Mouse (Mus musculus): ENCODE results near the gene Map3k5. TPM values are rescaled to one million over a fixed set of nuclear protein-coding genes. Genes with fewer than 3 reads are reported as not detected.

The Map3k5 gene
- polyA plus RNA-seq, 1 experiment: 0.53 TPM

- Histone ChIP-seq H3K36me3 (ENCODE audit: control insufficient read depth, insufficient read depth) (no peaks in the 10 kb centered on the region), H3K4me2 (ENCODE audit: low read depth) (no peak overlapping the region), H3K27me3 (ENCODE audit: control insufficient read depth, insufficient read depth, insufficient read length) (peaks cover 18% of the 10 kb centered on the region), H3K4me3 (no peak overlapping the region), H3K79me2 (ENCODE audit: control insufficient read depth, insufficient read depth) (no peaks in the 10 kb centered on the region), H3ac (ENCODE audit: control insufficient read depth, insufficient read length) (no peak overlapping the region)
- TF ChIP-seq CEBPB (IDR thresholded peaks at IDR 0.05; ENCODE audit: insufficient read depth, poor library complexity, severe bottlenecking): no peak
- no peak for TF ChIP-seq USF1 (IDR thresholded peaks at IDR 0.05; ENCODE audit: low read depth)
- no peak for TF ChIP-seq E2F4 (IDR thresholded peaks at IDR 0.05; ENCODE audit: insufficient read depth)
- TF ChIP-seq MAX (IDR thresholded peaks at IDR 0.05; ENCODE audit: low read depth): no peak
- no peak for TF ChIP-seq TCF3 (IDR thresholded peaks at IDR 0.05; ENCODE audit: insufficient read length, low read depth)
These were observed 4.5 kb downstream of the Map3k5 start for GRCm38 (mm10) chr10:19938738-19939137.

GRCm38 (mm10) chr10:19939282-19939705 lies 5.0 kb downstream of the Map3k5 start:
- H3K4me3 ChIP-seq: no peak overlapping the region
- TF ChIP-seq USF1 (IDR thresholded peaks at IDR 0.05; ENCODE audit: low read depth) (no peak), POLR2AphosphoS2 (IDR thresholded peaks at IDR 0.05; ENCODE audit: insufficient read length, low read depth) (no peak), TCF3 (IDR thresholded peaks at IDR 0.05; ENCODE audit: insufficient read length, low read depth) (no peak), TCF12 (IDR thresholded peaks at IDR 0.05; ENCODE audit: insufficient read depth, poor library complexity, severe bottlenecking) (no peak)
- H3K4me2 ChIP-seq (ENCODE audit: low read depth): no peak overlapping the region
- H3K79me2 ChIP-seq (ENCODE audit: control insufficient read depth, insufficient read depth): no peaks in the 10 kb centered on the region
- no peak overlapping the region for H3ac ChIP-seq (ENCODE audit: control insufficient read depth, insufficient read length)
- H3K27me3 ChIP-seq (ENCODE audit: control insufficient read depth, insufficient read depth, insufficient read length): peaks cover 12% of the 10 kb centered on the region
- H3K36me3 ChIP-seq (ENCODE audit: control insufficient read depth, insufficient read depth): no peaks in the 10 kb centered on the region

- no peaks in the 10 kb centered on the region for H3K36me3 ChIP-seq (ENCODE audit: control insufficient read depth, insufficient read depth)
- H3K4me3 ChIP-seq: no peak overlapping the region
- TF ChIP-seq MAX (IDR thresholded peaks at IDR 0.05; ENCODE audit: low read depth): no peak
- no peak for TF ChIP-seq CEBPB (IDR thresholded peaks at IDR 0.05; ENCODE audit: insufficient read depth, poor library complexity, severe bottlenecking)
- TF ChIP-seq MYOG (IDR thresholded peaks at IDR 0.05; ENCODE audit: control insufficient read depth in 1 of 3, insufficient read depth in 1 of 3, insufficient read length in 2 of 3, low read depth in 2 of 3): no peak
- TF ChIP-seq POLR2A (IDR thresholded peaks at IDR 0.05; ENCODE audit: insufficient read length, low read depth): no peak
- no peak for TF ChIP-seq POLR2AphosphoS2 (IDR thresholded peaks at IDR 0.05; ENCODE audit: insufficient read length, low read depth)
- no peak for TF ChIP-seq USF1 (IDR thresholded peaks at IDR 0.05; ENCODE audit: low read depth)
- TF ChIP-seq SRF (IDR thresholded peaks at IDR 0.05; ENCODE audit: control insufficient read depth, insufficient read length, low read depth): no peak
- no peak for TF ChIP-seq MYOD1 (IDR thresholded peaks at IDR 0.05; ENCODE audit: control insufficient read depth in 1 of 3, insufficient read length in 2 of 3, low read depth in 2 of 3)
- TF ChIP-seq REST (IDR thresholded peaks at IDR 0.05; ENCODE audit: insufficient read depth, insufficient read length): no peak
- TF ChIP-seq E2F4 (IDR thresholded peaks at IDR 0.05; ENCODE audit: insufficient read depth): no peak
- no peak for TF ChIP-seq TCF12 (IDR thresholded peaks at IDR 0.05; ENCODE audit: insufficient read depth, poor library complexity, severe bottlenecking)
- TF ChIP-seq TCF3 (IDR thresholded peaks at IDR 0.05; ENCODE audit: insufficient read length, low read depth): no peak
- H3K4me2 ChIP-seq (ENCODE audit: low read depth): no peak overlapping the region
- no peak overlapping the region for H3ac ChIP-seq (ENCODE audit: control insufficient read depth, insufficient read length)
- H3K27me3 ChIP-seq (ENCODE audit: control insufficient read depth, insufficient read depth, insufficient read length): peaks cover 4% of the 10 kb centered on the region
- no peaks in the 10 kb centered on the region for H3K79me2 ChIP-seq (ENCODE audit: control insufficient read depth, insufficient read depth)
These were observed 5.9 kb downstream of the Map3k5 start for GRCm38 (mm10) chr10:19940127-19940526.

- H3K36me3 ChIP-seq (ENCODE audit: control insufficient read depth, insufficient read depth): no peaks in the 10 kb centered on the region
- no peak for TF ChIP-seq SRF (IDR thresholded peaks at IDR 0.05; ENCODE audit: control insufficient read depth, insufficient read length, low read depth)
- TF ChIP-seq CEBPB (IDR thresholded peaks at IDR 0.05; ENCODE audit: insufficient read depth, poor library complexity, severe bottlenecking): no peak
- TF ChIP-seq POLR2AphosphoS2 (IDR thresholded peaks at IDR 0.05; ENCODE audit: insufficient read length, low read depth): no peak
- no peak for TF ChIP-seq TCF3 (IDR thresholded peaks at IDR 0.05; ENCODE audit: insufficient read length, low read depth)
These were observed 6.4 kb downstream of the Map3k5 start for GRCm38 (mm10) chr10:19940626-19941025.

GRCm38 (mm10) chr10:19941063-19941462 lies 6.8 kb downstream of the Map3k5 start:
- Histone ChIP-seq H3K4me2 (ENCODE audit: low read depth) (no peak overlapping the region), H3K27me3 (ENCODE audit: control insufficient read depth, insufficient read depth, insufficient read length) (no peaks in the 10 kb centered on the region), H3K36me3 (ENCODE audit: control insufficient read depth, insufficient read depth) (no peaks in the 10 kb centered on the region), H3K4me3 (no peak overlapping the region), H3ac (ENCODE audit: control insufficient read depth, insufficient read length) (no peak overlapping the region), H3K79me2 (ENCODE audit: control insufficient read depth, insufficient read depth) (no peaks in the 10 kb centered on the region)
- TF ChIP-seq POLR2A (IDR thresholded peaks at IDR 0.05; ENCODE audit: insufficient read length, low read depth) (no peak), MYOD1 (IDR thresholded peaks at IDR 0.05; ENCODE audit: control insufficient read depth in 1 of 3, insufficient read length in 2 of 3, low read depth in 2 of 3) (no peak), POLR2AphosphoS2 (IDR thresholded peaks at IDR 0.05; ENCODE audit: insufficient read length, low read depth) (no peak), REST (IDR thresholded peaks at IDR 0.05; ENCODE audit: insufficient read depth, insufficient read length) (no peak), USF1 (IDR thresholded peaks at IDR 0.05; ENCODE audit: low read depth) (no peak)

More at GRCm38 (mm10) chr10:19940626-19941025, 6.4 kb downstream of the Map3k5 start:
- Histone ChIP-seq H3K79me2 (ENCODE audit: control insufficient read depth, insufficient read depth) (no peaks in the 10 kb centered on the region), H3K4me2 (ENCODE audit: low read depth) (no peak overlapping the region), H3K4me3 (no peak overlapping the region), H3K27me3 (ENCODE audit: control insufficient read depth, insufficient read depth, insufficient read length) (no peaks in the 10 kb centered on the region), H3ac (ENCODE audit: control insufficient read depth, insufficient read length) (no peak overlapping the region)

GRCm38 (mm10) chr10:19941914-19942313 lies 7.6 kb downstream of the Map3k5 start:
- Histone ChIP-seq H3ac (ENCODE audit: control insufficient read depth, insufficient read length) (no peak overlapping the region), H3K4me3 (no peak overlapping the region), H3K79me2 (ENCODE audit: control insufficient read depth, insufficient read depth) (no peaks in the 10 kb centered on the region), H3K36me3 (ENCODE audit: control insufficient read depth, insufficient read depth) (no peaks in the 10 kb centered on the region), H3K27me3 (ENCODE audit: control insufficient read depth, insufficient read depth, insufficient read length) (no peaks in the 10 kb centered on the region), H3K4me2 (ENCODE audit: low read depth) (no peak overlapping the region)
- TF ChIP-seq SRF (IDR thresholded peaks at IDR 0.05; ENCODE audit: control insufficient read depth, insufficient read length, low read depth) (no peak), TCF12 (IDR thresholded peaks at IDR 0.05; ENCODE audit: insufficient read depth, poor library complexity, severe bottlenecking) (no peak), MYOD1 (IDR thresholded peaks at IDR 0.05; ENCODE audit: control insufficient read depth in 1 of 3, insufficient read length in 2 of 3, low read depth in 2 of 3) (no peak), POLR2A (IDR thresholded peaks at IDR 0.05; ENCODE audit: insufficient read length, low read depth) (no peak), CEBPB (IDR thresholded peaks at IDR 0.05; ENCODE audit: insufficient read depth, poor library complexity, severe bottlenecking) (no peak)
